Mouse (Mus musculus) monocyte, adult 59 days (primary cell): ENCODE results near the gene Mphosph6. TPM values are rescaled to one million over a fixed set of nuclear protein-coding genes. Genes with fewer than 3 reads are reported as not detected.

ENCODE experiments used
- total RNA-seq, 2 experiments: library from RNA; stranded (reverse); gene quantifications; one replicate each; pipeline ENCODE4 v1.2.4; 2023

The Mphosph6 gene
- 10 to 100 TPM in 1 of 2 experiments, 1 to 10 TPM in 1; 9.4 to 12.5 TPM for total RNA-seq

DNA sequence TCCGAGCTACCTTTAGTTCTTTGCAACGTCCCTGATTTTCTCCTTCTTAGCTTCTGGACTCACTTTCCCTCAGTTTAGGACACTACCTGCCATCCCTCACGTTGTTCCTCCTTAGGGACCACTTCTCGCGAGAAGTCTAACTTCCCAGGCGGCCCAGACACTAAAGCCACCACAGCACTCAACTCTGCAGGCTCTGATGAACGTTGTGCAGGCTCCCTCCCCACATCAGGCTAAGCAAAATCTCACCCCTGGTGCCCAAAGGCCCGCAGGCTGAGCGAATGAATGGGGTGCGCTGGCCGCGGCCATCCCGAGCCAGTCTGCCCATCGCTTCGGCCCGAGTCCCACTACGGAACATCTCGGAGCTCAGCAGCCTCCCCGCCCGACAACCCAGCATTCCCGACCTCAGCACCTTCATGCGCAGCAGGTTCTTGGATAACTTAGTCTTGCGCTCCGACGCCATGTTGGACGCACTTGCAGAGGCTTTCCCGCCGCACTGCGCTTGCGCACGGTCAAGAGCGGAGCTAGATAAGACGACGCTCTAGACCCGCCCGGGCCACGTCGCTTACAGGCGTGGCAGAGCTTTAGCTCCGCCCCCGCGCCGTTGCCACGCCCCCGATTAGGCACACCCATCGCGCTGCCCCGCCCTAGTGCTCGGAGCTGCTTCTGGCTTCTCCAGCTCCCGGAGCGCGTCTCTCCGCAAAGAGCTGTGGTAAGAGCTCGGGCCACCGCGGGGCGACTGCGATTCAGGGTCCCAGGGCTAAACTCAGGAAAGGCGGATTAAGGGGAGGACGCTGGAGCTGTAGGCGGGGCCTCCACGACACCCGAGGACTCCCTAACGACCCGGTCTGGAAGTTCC lies at the start of gene Mphosph6:
Gene Mphosph6, minus strand, starts transcription at position 501 of the 856 bp plus-strand sequence.

Other genes starting within 250 kb of the Mphosph6 start
- gene Sdr42e1, start 128.3 kb downstream of the Mphosph6 start, total RNA-seq: 1 to 10 TPM; 2.6 to 2.7 TPM
- gene Hsd17b2, start 100.0 kb downstream of the Mphosph6 start, total RNA-seq: not detected